Mouse (Mus musculus): ENCODE results near the gene Spaca6. TPM values are rescaled to one million over a fixed set of nuclear protein-coding genes. Genes with fewer than 3 reads are reported as not detected.
A peak's percentile ranks its signal among the peaks of the same experiment; 100 is the strongest.
"Not testable (repeated sequence)": the region's sequence is repeated elsewhere in the genome, so short reads cannot be mapped to it uniquely, and the experiment has no call there.

Spaca6 gene
- total RNA-seq, 2 experiments from 2014 or later = 50.0 to 52.8 TPM

- DNase-seq (ENCODE audit: low spot score in 2 of 2) = no peak
Measured at GRCm38 (mm10) chr17:17843534-17844261, 16.7 kb downstream of the Spaca6 start.

DNA sequence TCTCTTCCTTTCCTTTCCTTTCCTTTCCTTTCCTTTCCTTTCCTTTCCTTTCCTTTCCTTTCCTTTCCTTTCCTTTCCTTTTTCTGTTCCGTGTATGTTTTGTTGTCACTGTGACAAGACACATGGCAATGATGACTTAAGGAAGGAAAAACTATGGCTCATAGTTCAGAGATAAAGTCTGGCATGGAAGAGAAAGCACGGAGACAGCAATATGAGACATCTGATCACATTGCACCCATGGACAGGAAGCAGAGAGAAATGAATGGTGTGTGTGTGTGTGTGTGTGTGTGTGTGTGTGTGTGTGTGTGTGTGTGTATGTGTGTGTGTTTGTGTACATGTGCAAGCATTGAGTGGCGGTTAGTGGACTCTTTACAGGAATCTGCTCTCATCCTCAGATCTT, 17.6 kb downstream of the Spaca6 start:
- DNase-seq (ENCODE audit: low spot score in 2 of 2) = not testable (repeated sequence)

GRCm38 (mm10) chr17:17845187-17846027, 18.4 kb downstream of the Spaca6 start:
- peak in 1 of 2 experiments; percentile 18 for DNase-seq (ENCODE audit: low spot score in 2 of 2)

DNA sequence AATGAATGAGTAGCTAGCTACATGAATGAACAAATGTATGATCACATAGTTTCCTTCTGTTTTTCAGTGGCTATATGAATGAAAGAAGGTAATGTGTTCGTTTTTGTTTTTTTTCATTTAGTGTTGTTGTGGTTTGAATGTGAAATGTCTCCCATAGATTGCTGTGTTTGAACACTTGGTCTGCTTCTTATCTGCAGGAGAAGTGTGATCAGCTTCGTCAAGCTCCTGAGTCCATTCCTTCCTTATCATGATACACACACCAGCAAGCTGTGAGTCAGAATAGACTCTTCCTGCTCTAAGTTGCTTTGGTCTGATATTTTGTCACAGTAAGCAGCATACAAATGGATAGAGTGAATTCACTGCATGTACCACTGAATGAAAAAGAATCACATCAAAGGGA, 22.0 kb downstream of the Spaca6 start:
- DNase-seq (ENCODE audit: low spot score in 2 of 2) = no peak

DNA sequence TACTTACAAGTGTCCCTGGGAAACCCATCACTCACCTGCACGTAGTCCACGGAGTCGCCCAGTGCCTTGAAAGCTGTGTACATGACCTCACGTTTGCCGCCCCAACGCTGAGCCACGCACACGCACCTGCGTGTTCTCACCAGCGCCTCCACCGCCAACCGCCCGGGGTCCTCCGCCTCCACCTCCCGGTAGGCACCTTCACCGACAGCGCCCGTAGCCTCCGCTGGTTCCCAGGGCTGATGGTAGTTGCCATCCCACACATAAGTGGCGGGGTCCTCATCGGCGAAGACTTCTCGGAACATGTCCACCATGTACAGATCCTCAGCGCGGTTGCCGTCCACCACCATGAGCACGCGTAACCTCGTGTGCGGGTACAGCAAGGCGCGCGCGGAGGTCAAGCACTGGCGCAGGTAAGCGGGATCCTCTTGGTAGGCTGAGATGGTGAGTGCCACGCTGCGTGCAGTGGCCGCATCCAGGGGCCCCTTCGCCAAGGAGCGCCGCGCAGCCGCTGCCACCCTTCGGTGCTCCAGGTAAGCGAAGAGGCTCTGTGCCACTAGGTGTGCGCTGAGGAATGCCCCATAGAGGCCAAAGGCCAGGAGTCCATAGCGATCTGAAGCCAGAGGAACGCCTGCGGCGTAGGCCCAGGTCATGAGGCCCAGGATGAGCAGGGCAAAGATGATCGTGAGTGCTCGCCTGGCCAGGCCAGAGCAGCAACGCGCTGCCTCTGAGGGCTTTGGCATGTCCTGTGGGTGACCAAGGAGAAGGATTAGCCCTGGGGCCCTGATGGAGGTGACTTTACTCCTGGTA, 23.2 kb downstream of the Spaca6 start:
- DNase-seq (ENCODE audit: low spot score in 2 of 2) = no peak

DNA sequence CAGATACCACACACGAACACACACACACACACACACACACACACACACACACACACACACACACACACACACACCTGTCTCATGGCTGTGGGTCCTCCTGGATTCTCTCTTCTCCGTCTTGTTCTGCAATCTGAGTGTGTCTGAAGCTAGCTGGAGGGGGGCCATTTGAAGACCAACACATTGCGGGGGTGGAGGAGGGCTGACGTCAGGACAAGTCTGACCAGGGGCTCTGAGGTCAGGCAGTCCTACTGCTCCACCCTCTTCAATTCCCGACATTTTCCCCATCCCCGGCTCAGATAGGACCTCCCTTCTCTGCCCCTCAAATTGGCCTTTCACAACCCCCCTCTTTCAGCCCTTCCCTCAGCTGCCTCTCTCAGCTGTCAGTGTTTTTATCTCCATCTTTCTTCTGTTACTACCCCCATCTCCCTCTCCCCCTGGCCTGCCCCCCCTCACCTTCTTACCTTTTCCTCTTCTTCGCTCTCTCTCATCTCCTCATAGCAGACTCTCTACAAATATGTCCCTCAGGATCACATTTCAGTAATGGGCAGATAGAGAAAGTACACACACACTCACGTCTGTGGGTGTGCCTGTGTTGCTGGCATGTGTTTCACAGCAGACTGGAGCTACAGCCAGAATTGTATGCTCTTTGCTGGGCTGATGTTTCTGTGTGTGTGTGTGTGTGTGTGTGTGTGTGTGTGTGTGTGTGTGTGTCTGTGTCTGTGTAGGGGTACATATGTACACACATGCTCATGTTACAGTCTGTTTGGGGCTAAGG, 28.3 kb downstream of the Spaca6 start, which contains the start of gene Has1:
Gene Has1 (minus strand): TSS at position 142 of the 775 bp plus-strand sequence.
- DNase-seq (ENCODE audit: low spot score in 2 of 2) = no peak

- no peak for DNase-seq (ENCODE audit: low spot score in 2 of 2)
Measured at GRCm38 (mm10) chr17:17856612-17857011, 29.7 kb downstream of the Spaca6 start.

GRCm38 (mm10) chr17:17857446-17857845, 30.5 kb downstream of the Spaca6 start:
- DNase-seq (ENCODE audit: low spot score in 2 of 2) = no peak

DNA sequence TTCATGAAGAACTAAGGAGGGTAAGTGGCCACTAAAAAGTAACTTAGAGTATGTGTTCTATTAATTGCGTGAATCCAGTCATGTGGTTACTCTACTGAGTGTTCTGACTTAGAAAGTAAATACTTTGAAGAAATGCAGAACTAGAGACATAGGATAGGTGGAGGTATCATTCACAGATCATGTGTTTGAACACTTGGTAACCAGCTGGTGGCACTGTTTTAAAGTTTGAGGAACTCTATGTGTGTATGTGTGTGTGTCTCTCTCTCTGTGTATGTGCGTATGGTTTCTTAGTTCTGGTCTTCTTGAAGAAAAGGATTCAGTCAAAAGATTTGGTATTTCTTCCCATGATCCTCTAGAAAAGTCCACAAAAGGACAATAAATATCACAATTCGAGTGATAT, 33.2 kb downstream of the Spaca6 start:
- no peak for DNase-seq (ENCODE audit: low spot score in 2 of 2)

DNA sequence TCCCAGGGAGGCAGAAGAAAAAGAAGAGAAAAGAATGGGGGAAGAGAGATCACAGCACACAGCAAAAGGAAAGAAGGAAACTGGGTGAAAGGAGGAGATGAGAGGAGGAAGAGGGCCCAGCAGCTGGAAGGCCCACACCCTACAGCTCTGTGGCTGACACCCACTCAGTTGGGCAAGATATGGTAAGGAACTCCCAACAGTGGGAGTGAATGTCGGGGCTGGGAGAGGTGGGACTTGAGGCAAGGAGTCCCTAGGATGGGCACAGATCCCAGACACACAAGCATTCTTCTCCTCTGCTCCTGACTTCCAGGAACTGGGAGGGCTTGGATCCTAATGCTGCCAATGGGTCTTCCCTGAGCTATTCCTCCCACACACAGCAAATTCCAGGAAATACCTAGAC, 35.4 kb downstream of the Spaca6 start:
- DNase-seq (ENCODE audit: low spot score in 2 of 2) = no peak

DNA sequence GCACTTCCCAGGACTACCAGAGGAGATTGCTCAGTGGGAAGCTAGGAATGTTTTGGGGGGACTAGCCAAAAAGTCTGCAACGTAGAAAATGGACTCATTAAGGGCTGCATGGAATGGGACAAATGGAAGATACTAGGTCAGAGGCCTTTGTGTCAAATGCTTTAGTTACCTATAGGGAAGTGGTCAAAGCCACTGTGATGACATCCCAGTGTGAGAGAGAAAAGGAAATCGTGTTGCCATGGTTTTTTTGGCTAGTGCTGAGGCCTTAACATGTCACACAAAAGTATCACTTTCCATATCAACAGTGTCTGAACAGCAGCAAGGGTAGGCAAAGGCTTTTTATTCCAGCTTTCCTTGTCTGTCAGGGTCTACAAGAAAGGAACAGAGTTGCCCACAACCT, 38.2 kb downstream of the Spaca6 start:
- DNase-seq (ENCODE audit: low spot score in 2 of 2) = no peak

DNA sequence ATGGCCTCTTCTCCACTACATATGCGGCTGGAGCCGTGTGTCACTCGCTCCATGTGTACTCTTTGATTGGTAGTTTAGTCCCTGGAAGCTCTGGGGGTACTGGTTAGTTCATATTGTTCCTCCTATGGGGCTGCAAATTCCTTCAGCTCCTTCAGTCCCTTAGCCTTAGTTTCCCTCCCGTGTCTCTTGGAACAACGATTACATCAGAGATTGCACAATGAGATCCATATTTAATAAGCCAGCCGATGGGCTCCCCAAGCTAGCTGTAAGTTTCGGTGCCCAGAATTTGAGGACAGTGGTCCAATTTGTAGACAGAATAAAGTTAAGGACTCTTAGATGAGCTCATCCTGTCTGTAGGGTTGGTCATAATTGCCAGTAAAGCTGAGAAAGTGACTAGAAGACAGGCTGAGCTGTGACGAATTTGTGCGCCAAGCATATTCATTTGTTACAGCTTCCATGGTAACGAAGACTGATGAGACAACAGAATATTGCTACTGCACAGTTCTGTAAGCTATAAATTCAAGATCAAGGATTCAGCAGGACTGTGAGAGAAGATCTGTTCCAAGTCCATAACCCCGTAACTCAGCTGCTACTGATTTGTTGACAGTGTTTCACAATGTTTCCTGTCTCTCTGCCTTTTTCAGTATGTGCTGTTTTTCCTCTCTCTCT, 40.0 kb downstream of the Spaca6 start:
- no peak for DNase-seq (ENCODE audit: low spot score in 2 of 2)

GRCm38 (mm10) chr17:17870892-17871550, 44.1 kb downstream of the Spaca6 start:
- no peak for DNase-seq (ENCODE audit: low spot score in 2 of 2)

GRCm38 (mm10) chr17:17871697-17872096, 44.7 kb downstream of the Spaca6 start:
- DNase-seq (ENCODE audit: low spot score in 2 of 2) = no peak

GRCm38 (mm10) chr17:17879347-17879746, 52.4 kb downstream of the Spaca6 start:
- DNase-seq (ENCODE audit: low spot score in 2 of 2) = no peak

DNA sequence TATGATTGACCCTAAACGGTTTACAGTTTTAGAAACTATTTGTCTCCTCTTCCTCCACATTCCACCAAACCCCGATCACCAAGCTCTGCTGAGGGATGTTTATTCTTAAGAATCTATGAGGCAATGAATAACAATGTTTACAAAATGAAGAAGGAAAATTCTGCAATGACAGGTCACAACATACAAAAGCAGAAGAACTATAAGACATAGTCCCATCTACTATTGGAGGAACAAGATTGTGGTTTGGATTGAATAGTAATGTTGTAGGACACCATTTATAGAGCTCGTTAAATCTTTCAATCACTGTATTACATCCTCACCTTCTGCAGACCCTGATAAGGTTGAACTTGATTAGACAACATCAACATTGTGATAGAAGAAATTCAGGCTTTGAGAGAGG, 55.7 kb downstream of the Spaca6 start:
- no peak for DNase-seq (ENCODE audit: low spot score in 2 of 2)

DNA sequence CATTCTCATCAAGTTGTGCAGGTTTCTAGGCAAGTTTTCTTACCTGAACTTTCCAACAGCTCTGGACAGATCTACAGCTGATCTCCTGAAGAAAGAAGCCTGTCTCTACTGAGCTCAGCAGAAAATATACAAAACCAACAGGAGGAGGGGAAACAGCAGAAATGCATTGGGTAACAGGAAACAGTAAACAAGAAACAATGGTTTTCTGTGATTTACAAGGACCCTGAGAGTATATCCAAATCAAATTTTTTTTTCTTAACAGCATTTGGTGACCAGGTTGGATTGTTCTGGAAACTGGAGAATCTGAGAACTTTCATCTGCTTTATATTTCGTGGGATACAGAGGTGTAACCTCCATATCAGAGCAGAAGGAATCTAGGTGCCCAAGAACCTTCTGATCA, 56.9 kb downstream of the Spaca6 start, which contains the start of gene Fpr1:
Gene Fpr1 (minus strand): TSS at position 101 of the 400 bp plus-strand sequence.
- no peak for DNase-seq (ENCODE audit: low spot score in 2 of 2)

- DNase-seq (ENCODE audit: low spot score in 2 of 2) = no peak
Measured at GRCm38 (mm10) chr17:17887774-17888248, 60.9 kb downstream of the Spaca6 start, which contains the start of the genes Fpr2 and Fpr3. TSS of gene Fpr2 (plus strand) at chr17:17887824. TSS of gene Fpr3 (plus strand) at chr17:17887852.
